Mouse (Mus musculus) heart, embryonic 12.5 days (tissue): ENCODE results near the gene BC005624. TPM values are rescaled to one million over a fixed set of nuclear protein-coding genes. Genes with fewer than 3 reads are reported as not detected.
"Not testable (repeated sequence)": the region's sequence is repeated elsewhere in the genome, so short reads cannot be mapped to it uniquely, and the experiment has no call there.

Experiments used
- ATAC-seq: fragments of 200-750 bp; cut with Nextera tagmentation; 2 replicates; pipeline ENCODE4 v1.8.0; 2017; ENCODE audit warnings: moderate TSS enrichment, moderate library complexity; ENCODE audit not compliant: insufficient number of reproducible peaks, low FRiP score
- H3K27ac ChIP-seq: fragments of 300-500 bp; sonication (generic); 2 replicates; pipeline ENCODE4 v1.5.1; 2016; ENCODE audit warnings: mild to moderate bottlenecking, moderate library complexity; ENCODE audit not compliant: poor library complexity, severe bottlenecking
- H3K27me3 ChIP-seq: fragments of 300-500 bp; sonication (generic); replicated peaks from 2 replicates; pipeline ENCODE4 v1.6.1; 2016; ENCODE audit warnings: mild to moderate bottlenecking, moderate library complexity
- H3K36me3 ChIP-seq: fragments of 300-500 bp; sonication (generic); 2 replicates; pipeline ENCODE4 v1.6.1; 2016; ENCODE audit warnings: mild to moderate bottlenecking, moderate library complexity
- H3K4me1 ChIP-seq: fragments of 300-500 bp; sonication (generic); replicated peaks from 2 replicates; pipeline ENCODE4 v1.6.1; 2016; ENCODE audit warnings: mild to moderate bottlenecking
- H3K4me2 ChIP-seq: fragments of 300-500 bp; sonication (generic); 2 replicates; pipeline ENCODE4 v1.6.1; 2016; ENCODE audit warnings: mild to moderate bottlenecking, moderate library complexity
- H3K4me3 ChIP-seq: fragments of 300-500 bp; sonication (generic); 2 replicates; pipeline ENCODE4 v1.5.1; 2016; ENCODE audit warnings: mild to moderate bottlenecking
- H3K9ac ChIP-seq: fragments of 300-500 bp; sonication (generic); 2 replicates; pipeline ENCODE4 v1.6.1; 2016; ENCODE audit warnings: mild to moderate bottlenecking, moderate library complexity
- H3K9me3 ChIP-seq: fragments of 300-500 bp; sonication (generic); replicated peaks from 2 replicates; pipeline ENCODE4 v1.6.1; 2016; ENCODE audit warnings: mild to moderate bottlenecking, moderate library complexity
- WGBS: fragments of 180-500 bp; shearing (Covaris S2); methylation state at CpG from one replicate; pipeline ENCODE4 v1.1.7; 2016; 5-methylcytosine and 5-hydroxymethylcytosine counted together
- polyA plus RNA-seq: library from polyadenylated mRNA; unstranded; fragments of >200 nt; fragmentation: Nextera tagmentation; extraction: Ambion mirVana; gene quantifications from 2 replicates; pipeline ENCODE4 v1.2.1, GENCODE M21; 2016

BC005624 gene
- polyA plus RNA-seq, 1 experiment from 2014 or later: 33.8 TPM

- no peaks in the 10 kb centered on the region for H3K9me3 ChIP-seq
- no peak overlapping the region for H3K9ac ChIP-seq
- peak overlapping the region; percentile 38 for H3K4me3 ChIP-seq
- ATAC-seq: peak; percentile 63; the same call in 1 of the 2 replicates
- H3K4me1 ChIP-seq: 0 out of 2 replicates have a peak, but pooled peaks cover 3% of the 10 kb centered on the region
- H3K4me2 ChIP-seq: peak overlapping the region; percentile 64
- H3K27ac ChIP-seq: no peak overlapping the region
- H3K27me3 ChIP-seq: 0 out of 2 replicates have a peak, but pooled peaks cover 5% of the 10 kb centered on the region
- H3K36me3 ChIP-seq: no peaks in the 10 kb centered on the region
- WGBS: 28% methylated on average over 16 of the region's 16 CpGs
Measured at GRCm38 (mm10) chr2:30942603-30943011, 39.4 kb downstream of the BC005624 start.

GRCm38 (mm10) chr2:30942116-30942515 lies 39.9 kb downstream of the BC005624 start:
- H3K9me3 ChIP-seq, H3K4me3 ChIP-seq, H3K9ac ChIP-seq, H3K4me1 ChIP-seq, ATAC-seq, H3K27ac ChIP-seq, H3K36me3 ChIP-seq, H3K27me3 ChIP-seq, H3K4me2 ChIP-seq: not testable (repeated sequence)
- 51% methylated on average over 7 of the region's 7 CpGs for WGBS

- H3K9me3 ChIP-seq: no peaks in the 10 kb centered on the region
- no peak overlapping the region for H3K4me2 ChIP-seq
- H3K4me1 ChIP-seq: 0 out of 2 replicates have a peak, but pooled peaks cover 3% of the 10 kb centered on the region
- H3K36me3 ChIP-seq: no peaks in the 10 kb centered on the region
- no peak overlapping the region for H3K9ac ChIP-seq
- 86% methylated on average over 5 of the region's 5 CpGs for WGBS
- H3K4me3 ChIP-seq: no peak overlapping the region
- ATAC-seq: no peak
- no peak overlapping the region for H3K27ac ChIP-seq
- no peaks in the 10 kb centered on the region for H3K27me3 ChIP-seq
Measured at GRCm38 (mm10) chr2:30941586-30941985, 40.4 kb downstream of the BC005624 start.

GRCm38 (mm10) chr2:30938574-30938991 lies 43.4 kb downstream of the BC005624 start:
- no peak overlapping the region for H3K9ac ChIP-seq
- H3K4me1 ChIP-seq: 0 out of 2 replicates have a peak, but pooled peaks cover 3% of the 10 kb centered on the region
- WGBS: 44% methylated on average over 4 of the region's 4 CpGs
- H3K4me2 ChIP-seq: no peak overlapping the region
- ATAC-seq: no peak
- no peaks in the 10 kb centered on the region for H3K27me3 ChIP-seq
- H3K27ac ChIP-seq: no peak overlapping the region
- no peaks in the 10 kb centered on the region for H3K9me3 ChIP-seq
- no peak overlapping the region for H3K4me3 ChIP-seq
- H3K36me3 ChIP-seq: no peaks in the 10 kb centered on the region

- Histone ChIP-seq H3K9ac (no peak overlapping the region), H3K36me3 (no peaks in the 10 kb centered on the region), H3K4me2 (no peak overlapping the region), H3K4me3 (no peak overlapping the region), H3K9me3 (no peaks in the 10 kb centered on the region), H3K4me1 (0 out of 2 replicates have a peak, but pooled peaks cover 3% of the 10 kb centered on the region), H3K27ac (no peak overlapping the region), H3K27me3 (no peaks in the 10 kb centered on the region)
- ATAC-seq: no peak
- WGBS: 65% methylated on average over 8 of the region's 8 CpGs
Measured at GRCm38 (mm10) chr2:30937731-30938130, 44.3 kb downstream of the BC005624 start.

- Histone ChIP-seq H3K4me1 (no peaks in the 10 kb centered on the region), H3K36me3 (no peaks in the 10 kb centered on the region), H3K27me3 (no peaks in the 10 kb centered on the region), H3K9me3 (no peaks in the 10 kb centered on the region), H3K9ac (no peak overlapping the region), H3K27ac (no peak overlapping the region), H3K4me2 (no peak overlapping the region), H3K4me3 (no peak overlapping the region)
- 74% methylated on average over 3 of the region's 3 CpGs for WGBS
- ATAC-seq: no peak
Measured at GRCm38 (mm10) chr2:30936808-30937207, 45.2 kb downstream of the BC005624 start.

GRCm38 (mm10) chr2:30933917-30934450 lies 48.0 kb downstream of the BC005624 start:
- Histone ChIP-seq H3K4me3 (no peak overlapping the region), H3K27ac (no peak overlapping the region), H3K27me3 (no peaks in the 10 kb centered on the region), H3K4me2 (no peak overlapping the region), H3K36me3 (no peaks in the 10 kb centered on the region), H3K9ac (no peak overlapping the region), H3K9me3 (no peaks in the 10 kb centered on the region), H3K4me1 (peaks cover 10% of the 10 kb centered on the region)
- WGBS: 18% methylated on average over 7 of the region's 7 CpGs
- ATAC-seq: no peak

- no peaks in the 10 kb centered on the region for H3K9me3 ChIP-seq
- no peak overlapping the region for H3K4me3 ChIP-seq
- H3K9ac ChIP-seq: no peak overlapping the region
- H3K36me3 ChIP-seq: no peaks in the 10 kb centered on the region
- no peak overlapping the region for H3K4me2 ChIP-seq
- no peak overlapping the region for H3K27ac ChIP-seq
- no peaks in the 10 kb centered on the region for H3K27me3 ChIP-seq
- no peak for ATAC-seq
- WGBS: 71% methylated on average over 6 of the region's 6 CpGs
- H3K4me1 ChIP-seq: peaks cover 15% of the 10 kb centered on the region
Measured at GRCm38 (mm10) chr2:30933032-30933431, 49.0 kb downstream of the BC005624 start.

- Histone ChIP-seq H3K27me3 (no peaks in the 10 kb centered on the region), H3K9ac (no peak overlapping the region), H3K27ac (no peak overlapping the region), H3K9me3 (no peaks in the 10 kb centered on the region), H3K4me2 (no peak overlapping the region), H3K4me3 (no peak overlapping the region), H3K36me3 (no peaks in the 10 kb centered on the region), H3K4me1 (peaks cover 26% of the 10 kb centered on the region)
- WGBS: 82% methylated on average over 3 of the region's 3 CpGs
- no peak for ATAC-seq
Measured at GRCm38 (mm10) chr2:30931922-30932321, 50.1 kb downstream of the BC005624 start.

- ATAC-seq, H3K36me3 ChIP-seq, H3K4me2 ChIP-seq, H3K4me3 ChIP-seq, H3K9me3 ChIP-seq, H3K27me3 ChIP-seq, H3K9ac ChIP-seq, H3K27ac ChIP-seq: not testable (repeated sequence)
- peaks cover 32% of the 10 kb centered on the region for H3K4me1 ChIP-seq
- 80% methylated on average over 2 of the region's 2 CpGs for WGBS
Measured at GRCm38 (mm10) chr2:30930846-30931245, 51.2 kb downstream of the BC005624 start.

GRCm38 (mm10) chr2:30929483-30930045 lies 52.4 kb downstream of the BC005624 start, which contains the start of gene Ptges:
Ptges (minus strand) TSS chr2:30929863.
- Histone ChIP-seq H3K4me2 (peak within 1 kb of the TSS; percentile 68), H3K4me3 (peak within 1 kb of the TSS; percentile 29), H3K9me3 (no peaks in the 10 kb centered on the region), H3K27ac (no peak within 1 kb of the TSS), H3K4me1 (peaks cover 32% of the 10 kb centered on the region), H3K36me3 (no peaks in the 10 kb centered on the region), H3K9ac (peak within 1 kb of the TSS; percentile 47), H3K27me3 (no peaks in the 10 kb centered on the region)
- 2% methylated on average over 23 of the region's 23 CpGs for WGBS
- ATAC-seq: peak; percentile 49
